Mouse (Mus musculus): Measurements from ENCODE around the gene Sult5a1. TPM values are rescaled to one million over a fixed set of nuclear protein-coding genes. Genes with fewer than 3 reads are reported as not detected.

Gene Sult5a1
- total RNA-seq, 2 experiments from 2014 or later = not detected

- no peak for ATAC-seq (replicated peaks; ENCODE audit: poor library complexity, severe bottlenecking)
Measured at GRCm38 (mm10) chr8:123136287-123136686, 21.8 kb downstream of the Sult5a1 start.

GRCm38 (mm10) chr8:123135806-123136205 lies 22.3 kb downstream of the Sult5a1 start:
- ATAC-seq (replicated peaks; ENCODE audit: poor library complexity, severe bottlenecking) = no peak

- no peak for ATAC-seq (replicated peaks; ENCODE audit: poor library complexity, severe bottlenecking)
Measured at GRCm38 (mm10) chr8:123135406-123135805, 22.7 kb downstream of the Sult5a1 start.

- no peak for ATAC-seq (replicated peaks; ENCODE audit: poor library complexity, severe bottlenecking)
Measured at GRCm38 (mm10) chr8:123134149-123134713, 23.9 kb downstream of the Sult5a1 start.

- ATAC-seq (replicated peaks; ENCODE audit: poor library complexity, severe bottlenecking) = no peak
Measured at GRCm38 (mm10) chr8:123132953-123133352, 25.2 kb downstream of the Sult5a1 start.

- ATAC-seq (replicated peaks; ENCODE audit: poor library complexity, severe bottlenecking) = no peak
Measured at GRCm38 (mm10) chr8:123131041-123131440, 27.1 kb downstream of the Sult5a1 start.

- ATAC-seq (replicated peaks; ENCODE audit: poor library complexity, severe bottlenecking) = peak; percentile 63
Measured at GRCm38 (mm10) chr8:123126193-123126816, 31.8 kb downstream of the Sult5a1 start.

- ATAC-seq (replicated peaks; ENCODE audit: poor library complexity, severe bottlenecking) = no peak
Measured at GRCm38 (mm10) chr8:123122670-123123069, 35.4 kb downstream of the Sult5a1 start.

GRCm38 (mm10) chr8:123122059-123122458 lies 36.1 kb downstream of the Sult5a1 start:
- no peak for ATAC-seq (replicated peaks; ENCODE audit: poor library complexity, severe bottlenecking)

- 0 out of 2 replicates have a peak, but pooled peaks have one; percentile 4 for ATAC-seq (replicated peaks; ENCODE audit: poor library complexity, severe bottlenecking)
Measured at GRCm38 (mm10) chr8:123117744-123118143, 40.4 kb downstream of the Sult5a1 start.

GRCm38 (mm10) chr8:123117127-123117731 lies 40.9 kb downstream of the Sult5a1 start, which contains the start of gene Cpne7:
Gene Cpne7 (plus strand): TSS chr8:123117374.
- ATAC-seq (replicated peaks; ENCODE audit: poor library complexity, severe bottlenecking) = peak; percentile 36

- no peak for ATAC-seq (replicated peaks; ENCODE audit: poor library complexity, severe bottlenecking)
Measured at GRCm38 (mm10) chr8:123114644-123115043, 43.5 kb downstream of the Sult5a1 start.

- no peak for ATAC-seq (replicated peaks; ENCODE audit: poor library complexity, severe bottlenecking)
Measured at GRCm38 (mm10) chr8:123113908-123114469, 44.1 kb downstream of the Sult5a1 start.

GRCm38 (mm10) chr8:123112892-123113291 lies 45.2 kb downstream of the Sult5a1 start:
- no peak for ATAC-seq (replicated peaks; ENCODE audit: poor library complexity, severe bottlenecking)

GRCm38 (mm10) chr8:123110649-123111048 lies 47.5 kb downstream of the Sult5a1 start:
- peak; percentile 81 for ATAC-seq (replicated peaks; ENCODE audit: poor library complexity, severe bottlenecking)

GRCm38 (mm10) chr8:123108953-123109352 lies 49.2 kb downstream of the Sult5a1 start:
- no peak for ATAC-seq (replicated peaks; ENCODE audit: poor library complexity, severe bottlenecking)

- no peak for ATAC-seq (replicated peaks; ENCODE audit: poor library complexity, severe bottlenecking)
Measured at GRCm38 (mm10) chr8:123108010-123108409, 50.1 kb downstream of the Sult5a1 start.

- no peak for ATAC-seq (replicated peaks; ENCODE audit: poor library complexity, severe bottlenecking)
Measured at GRCm38 (mm10) chr8:123106531-123106930, 51.6 kb downstream of the Sult5a1 start.

- no peak for ATAC-seq (replicated peaks; ENCODE audit: poor library complexity, severe bottlenecking)
Measured at GRCm38 (mm10) chr8:123105553-123106326, 52.4 kb downstream of the Sult5a1 start.

- no peak for ATAC-seq (replicated peaks; ENCODE audit: poor library complexity, severe bottlenecking)
Measured at GRCm38 (mm10) chr8:123104046-123104767, 53.9 kb downstream of the Sult5a1 start.

Measured in granulocyte monocyte progenitor cell, adult 5-6 weeks (primary cell).